In genomic region chr11:60320426-60321037, GRCm38 (mm10) we compare ENCODE assay signal across 14 mouse cellular contexts. TPM values are rescaled to one million over a fixed set of nuclear protein-coding genes. Genes with fewer than 3 reads are reported as not detected.
A peak's percentile ranks its signal among the peaks of the same experiment; 100 is the strongest.
DNase-seq lines count a peak whose midpoint lies in the region; ATAC-seq and TF ChIP-seq lines count a peak whose summit lies in the region.
"Had no signal": no experiment of that assay in that cellular context is flagged by ENCODE, and none has a peak within 500 bp of the region (broad histone marks: within the 10 kb centered on the region; RNA-seq: fewer than 3 reads in every experiment).

No protein-coding gene starts in this region.

- peak in 1 of 2 experiments; percentile 63 for DNase-seq in cerebellum, adult 2 months
- DNase-seq in cerebellum, adult 9-10 months, result no peak
- no peak for DNase-seq in limb, embryonic 10.5 days (ENCODE audit: low spot score)
- DNase-seq in natural killer cell, adult 2 months (ENCODE audit: low spot score in 2 of 2), result no peak
- DNase-seq: B cell, adult 2 months; cerebellum, adult 11 months; lung, postnatal 4 days had no signal

- 32% methylated on average over 8 of the region's 8 CpGs for WGBS in cerebellum, adult 2 months
- WGBS in limb, embryonic 12.5 days, result 59% methylated on average over 8 of the region's 8 CpGs
- 77% methylated on average over 8 of the region's 8 CpGs for WGBS in limb, embryonic 10.5 days
- WGBS in midbrain, embryonic 15.5 days, result 61% methylated on average over 8 of the region's 8 CpGs
- 81% methylated on average over 8 of the region's 8 CpGs for WGBS in forebrain, embryonic 13.5 days

- H3K27me3 ChIP-seq in cerebellum, adult 2 months (ENCODE audit: control insufficient read depth, insufficient read depth, low read length), result no peaks in the 10 kb centered on the region
- H3K27me3 ChIP-seq in limb, embryonic 12.5 days, result no peaks in the 10 kb centered on the region
- no peaks in the 10 kb centered on the region for H3K27me3 ChIP-seq in limb, embryonic 10.5 days (ENCODE audit: low read depth, poor library complexity, severe bottlenecking)
- H3K27me3 ChIP-seq in midbrain, embryonic 15.5 days (replicated peaks), result no peaks in the 10 kb centered on the region
- H3K27me3 ChIP-seq in forebrain, embryonic 13.5 days, result no peaks in the 10 kb centered on the region
- H3K27me3 ChIP-seq: embryonic facial prominence, embryonic 13.5 days; limb, embryonic 13.5 days had no signal

- H3K4me3 ChIP-seq in cerebellum, adult 2 months (replicated peaks; ENCODE audit: insufficient read depth, low read depth, low read length), result no peak overlapping the region
- H3K4me3 ChIP-seq in limb, embryonic 12.5 days (replicated peaks), result no peak overlapping the region
- no peak overlapping the region for H3K4me3 ChIP-seq in limb, embryonic 10.5 days
- H3K4me3 ChIP-seq in midbrain, embryonic 15.5 days, result no peak overlapping the region
- no peak overlapping the region for H3K4me3 ChIP-seq in forebrain, embryonic 13.5 days
- H3K4me3 ChIP-seq: embryonic facial prominence, embryonic 13.5 days; limb, embryonic 13.5 days had no signal

- no peak for ATAC-seq in limb, embryonic 12.5 days (ENCODE audit: insufficient number of reproducible peaks, insufficient read depth, low FRiP score, low TSS enrichment, low read depth)
- peak; percentile 37 to 75; a peak in 2 of 4 replicates for ATAC-seq in hematopoietic stem cell, adult 5-6 weeks (replicated peaks in 1 of 2; ENCODE audit: insufficient read depth in 1 of 2, low FRiP score in 2 of 2, low TSS enrichment in 1 of 2, low read depth in 1 of 2, poor library complexity in 2 of 2, severe bottlenecking in 2 of 2)
- no peak for ATAC-seq in midbrain, embryonic 15.5 days (replicated peaks)
- no peak for ATAC-seq in forebrain, embryonic 13.5 days

- TF ChIP-seq POLR2A in cerebellum, adult 2 months (IDR thresholded peaks at IDR 0.05; ENCODE audit: borderline replicate concordance, insufficient read depth, low read length), result no peak

- peak overlapping the region; percentile 75 for H3K27ac ChIP-seq in cerebellum, adult 2 months (ENCODE audit: insufficient read depth, low read length)
- 0 out of 2 replicates have a peak overlapping the region, but pooled peaks have one; percentile 24 for H3K27ac ChIP-seq in limb, embryonic 12.5 days
- H3K27ac ChIP-seq in limb, embryonic 10.5 days, result no peak overlapping the region
- H3K27ac ChIP-seq in midbrain, embryonic 15.5 days, result peak overlapping the region; percentile 59
- H3K27ac ChIP-seq in forebrain, embryonic 13.5 days, result no peak overlapping the region; the same call in 1 of the 2 replicates
- H3K27ac ChIP-seq: embryonic facial prominence, embryonic 13.5 days had no signal

- no peak overlapping the region for H3K4me2 ChIP-seq in limb, embryonic 12.5 days
- H3K4me2 ChIP-seq in midbrain, embryonic 15.5 days, result no peak overlapping the region
- H3K4me2 ChIP-seq in forebrain, embryonic 13.5 days, result no peak overlapping the region
- H3K4me2 ChIP-seq: embryonic facial prominence, embryonic 13.5 days; heart, embryonic 11.5 days; limb, embryonic 13.5 days had no signal

- peaks cover 41% of the 10 kb centered on the region for H3K4me1 ChIP-seq in cerebellum, adult 2 months (ENCODE audit: control insufficient read depth, insufficient read depth, low read length)
- peaks cover 55% of the 10 kb centered on the region for H3K4me1 ChIP-seq in limb, embryonic 12.5 days (replicated peaks)
- H3K4me1 ChIP-seq in limb, embryonic 10.5 days, result peaks cover 17% of the 10 kb centered on the region
- peaks cover 39% of the 10 kb centered on the region for H3K4me1 ChIP-seq in midbrain, embryonic 15.5 days
- H3K4me1 ChIP-seq in forebrain, embryonic 13.5 days, result peaks cover 50% of the 10 kb centered on the region

- H3K36me3 ChIP-seq in limb, embryonic 12.5 days, result no peaks in the 10 kb centered on the region
- H3K36me3 ChIP-seq in limb, embryonic 10.5 days, result no peaks in the 10 kb centered on the region
- no peaks in the 10 kb centered on the region for H3K36me3 ChIP-seq in midbrain, embryonic 15.5 days (replicated peaks)
- H3K36me3 ChIP-seq in forebrain, embryonic 13.5 days (ENCODE audit: poor library complexity, severe bottlenecking), result no peaks in the 10 kb centered on the region
- H3K36me3 ChIP-seq: embryonic facial prominence, embryonic 13.5 days; limb, embryonic 13.5 days had no signal

- no peaks in the 10 kb centered on the region for H3K9me3 ChIP-seq in limb, embryonic 12.5 days
- H3K9me3 ChIP-seq in limb, embryonic 10.5 days (replicated peaks), result no peaks in the 10 kb centered on the region
- H3K9me3 ChIP-seq in midbrain, embryonic 15.5 days, result no peaks in the 10 kb centered on the region
- H3K9me3 ChIP-seq in forebrain, embryonic 13.5 days (replicated peaks), result no peaks in the 10 kb centered on the region
- H3K9me3 ChIP-seq: embryonic facial prominence, embryonic 13.5 days; limb, embryonic 13.5 days had no signal

- no peak for TF ChIP-seq CTCF in cerebellum, adult 2 months (IDR thresholded peaks at IDR 0.05; ENCODE audit: borderline replicate concordance, insufficient read depth, low read depth, low read length)

- H3K9ac ChIP-seq in limb, embryonic 12.5 days (replicated peaks), result no peak overlapping the region
- H3K9ac ChIP-seq in midbrain, embryonic 15.5 days, result no peak overlapping the region
- no peak overlapping the region for H3K9ac ChIP-seq in forebrain, embryonic 13.5 days
- H3K9ac ChIP-seq: embryonic facial prominence, embryonic 13.5 days; limb, embryonic 13.5 days had no signal

RNA-seq across cellular contexts. Expression of gene Tom1l2, which starts 32.2 kb away (rescaled TPM):
- 176 and 180 TPM in 2 replicates for polyA plus RNA-seq in cerebellum, adult 2 months (2012; rRNA removed)
- 21.6 and 24.3 TPM in 2 replicates for polyA plus RNA-seq in limb, embryonic 12.5 days (2016; fragmentation: Nextera tagmentation; extraction: Ambion mirVana)
- 12.6 and 18.9 TPM in 2 replicates for polyA plus RNA-seq in limb, embryonic 10.5 days (2016; fragmentation: Nextera tagmentation; extraction: Ambion mirVana)
- 13.0 and 13.5 TPM in 2 replicates for total RNA-seq in hematopoietic stem cell, adult 5-6 weeks (2017)
- 72.6 and 73.3 TPM in 2 replicates for polyA plus RNA-seq in midbrain, embryonic 15.5 days (2015; fragmentation: Nextera tagmentation; extraction: Ambion mirVana)
- 29.7 and 35.3 TPM in 2 replicates for polyA plus RNA-seq in forebrain, embryonic 13.5 days (2015; fragmentation: Nextera tagmentation; extraction: Ambion mirVana)

RNA-seq across cellular contexts. Expression of gene Drc3, which starts 32.6 kb away (rescaled TPM):
- 7.1 and 8.0 TPM in 2 replicates for polyA plus RNA-seq in cerebellum, adult 2 months (2012; rRNA removed)
- 2.1 and 2.9 TPM in 2 replicates for polyA plus RNA-seq in limb, embryonic 12.5 days (2016; fragmentation: Nextera tagmentation; extraction: Ambion mirVana)
- polyA plus RNA-seq in limb, embryonic 10.5 days (2016; fragmentation: Nextera tagmentation; extraction: Ambion mirVana), result 1.0 and 1.1 TPM in 2 replicates
- total RNA-seq in hematopoietic stem cell, adult 5-6 weeks (2017), result 0.79 and 2.0 TPM in 2 replicates
- 6.1 and 6.3 TPM in 2 replicates for polyA plus RNA-seq in midbrain, embryonic 15.5 days (2015; fragmentation: Nextera tagmentation; extraction: Ambion mirVana)
- 3.1 and 5.8 TPM in 2 replicates for polyA plus RNA-seq in forebrain, embryonic 13.5 days (2015; fragmentation: Nextera tagmentation; extraction: Ambion mirVana)

Comparison
In these comparisons a context has a peak if more than half of its experiments do, and no peak if none do; other contexts are left out.
1. H3K27ac ChIP-seq: peak in cerebellum, adult 2 months (single experiment), limb, embryonic 12.5 days (single experiment) and midbrain, embryonic 15.5 days (single experiment); none in limb, embryonic 10.5 days (single experiment) and forebrain, embryonic 13.5 days (single experiment).
2. ATAC-seq: peak in hematopoietic stem cell, adult 5-6 weeks (2 of 2); none in limb, embryonic 12.5 days (single experiment), midbrain, embryonic 15.5 days (single experiment) and forebrain, embryonic 13.5 days (single experiment).